Mouse (Mus musculus) myocyte (in vitro differentiated cells): Measurements from ENCODE around the gene Nat8f5. TPM values are rescaled to one million over a fixed set of nuclear protein-coding genes. Genes with fewer than 3 reads are reported as not detected.
"Not testable (repeated sequence)": the region's sequence is repeated elsewhere in the genome, so short reads cannot be mapped to it uniquely, and the experiment has no call there.

Experiments used
- H3K27me3 ChIP-seq: one replicate; pipeline ENCODE4 v1.6.1; 2011; ENCODE audit not compliant: control insufficient read depth, insufficient read depth, insufficient read length
- H3K36me3 ChIP-seq: one replicate; pipeline ENCODE4 v1.6.1; 2011; ENCODE audit not compliant: control insufficient read depth, insufficient read depth
- H3K4me2 ChIP-seq: one replicate; pipeline ENCODE4 v1.6.1; 2011; ENCODE audit warnings: low read depth, control low read depth
- H3K4me3 ChIP-seq: one replicate; pipeline ENCODE4 v1.5.1; 2011; ENCODE audit warnings: mild to moderate bottlenecking, control low read depth, moderate library complexity
- H3K79me2 ChIP-seq: one replicate; pipeline ENCODE4 v1.6.1; 2011; ENCODE audit not compliant: control insufficient read depth, insufficient read depth
- H3ac ChIP-seq: one replicate; pipeline ENCODE4 v1.6.1; 2011; ENCODE audit not compliant: control insufficient read depth, insufficient read length
- CEBPB ChIP-seq: IDR thresholded peaks from 2 replicates; pipeline ENCODE4 v1.6.1; 2011; ENCODE audit warnings: mild to moderate bottlenecking, moderate library complexity; ENCODE audit not compliant: poor library complexity, insufficient read depth, severe bottlenecking
- E2F4 ChIP-seq: IDR thresholded peaks from one replicate; pipeline ENCODE4 v1.6.1; 2011; ENCODE audit warnings: mild to moderate bottlenecking, control low read depth, moderate library complexity; ENCODE audit not compliant: insufficient read depth
- MAX ChIP-seq: IDR thresholded peaks from one replicate; pipeline ENCODE4 v1.6.1; 2011; ENCODE audit warnings: low read depth, mild to moderate bottlenecking, control low read depth
- MYOD1 ChIP-seq, 3 experiments: IDR thresholded peaks; one replicate each; pipeline ENCODE4 v1.6.1; 2011; ENCODE audit warnings: control low read depth in 2 of 3, low read depth in 2 of 3, mild to moderate bottlenecking in 2 of 3, moderate library complexity in 1 of 3; ENCODE audit not compliant: insufficient read length in 2 of 3, control insufficient read depth in 1 of 3
- MYOG ChIP-seq, 3 experiments: IDR thresholded peaks; one replicate each; pipeline ENCODE4 v1.6.1; 2011; ENCODE audit warnings: control low read depth in 2 of 3, low read depth in 2 of 3, mild to moderate bottlenecking in 2 of 3; ENCODE audit not compliant: insufficient read length in 2 of 3, control insufficient read depth in 1 of 3, insufficient read depth in 1 of 3
- POLR2A ChIP-seq: IDR thresholded peaks from one replicate; pipeline ENCODE4 v1.6.1; 2011; ENCODE audit warnings: low read depth, mild to moderate bottlenecking, control low read depth, moderate library complexity; ENCODE audit not compliant: insufficient read length
- POLR2AphosphoS2 ChIP-seq: IDR thresholded peaks from one replicate; pipeline ENCODE4 v1.6.1; 2011; ENCODE audit warnings: low read depth, control low read depth; ENCODE audit not compliant: insufficient read length
- REST ChIP-seq: IDR thresholded peaks from one replicate; pipeline ENCODE4 v1.6.1; 2011; ENCODE audit warnings: mild to moderate bottlenecking, control low read depth, moderate library complexity; ENCODE audit not compliant: insufficient read depth, insufficient read length
- SRF ChIP-seq: IDR thresholded peaks from one replicate; pipeline ENCODE4 v1.6.1; 2011; ENCODE audit warnings: low read depth; ENCODE audit not compliant: control insufficient read depth, insufficient read length
- TCF12 ChIP-seq: IDR thresholded peaks from one replicate; pipeline ENCODE4 v1.6.1; 2011; ENCODE audit warnings: mild to moderate bottlenecking, control low read depth; ENCODE audit not compliant: poor library complexity, insufficient read depth, severe bottlenecking
- TCF3 ChIP-seq: IDR thresholded peaks from one replicate; pipeline ENCODE4 v1.6.1; 2011; ENCODE audit warnings: low read depth, control low read depth; ENCODE audit not compliant: insufficient read length
- USF1 ChIP-seq: IDR thresholded peaks from one replicate; pipeline ENCODE4 v1.6.1; 2011; ENCODE audit warnings: low read depth, mild to moderate bottlenecking, control low read depth, moderate library complexity
- polyA plus RNA-seq: library from polyadenylated mRNA; unstranded; fragments of >200 nt; fragmentation: generic; extraction: Trizol; gene quantifications from one replicate; pipeline ENCODE4 v1.2.1, GENCODE M21; 2012; ENCODE audit warnings: missing spikeins

Gene Nat8f5
- not detected for polyA plus RNA-seq

DNA sequence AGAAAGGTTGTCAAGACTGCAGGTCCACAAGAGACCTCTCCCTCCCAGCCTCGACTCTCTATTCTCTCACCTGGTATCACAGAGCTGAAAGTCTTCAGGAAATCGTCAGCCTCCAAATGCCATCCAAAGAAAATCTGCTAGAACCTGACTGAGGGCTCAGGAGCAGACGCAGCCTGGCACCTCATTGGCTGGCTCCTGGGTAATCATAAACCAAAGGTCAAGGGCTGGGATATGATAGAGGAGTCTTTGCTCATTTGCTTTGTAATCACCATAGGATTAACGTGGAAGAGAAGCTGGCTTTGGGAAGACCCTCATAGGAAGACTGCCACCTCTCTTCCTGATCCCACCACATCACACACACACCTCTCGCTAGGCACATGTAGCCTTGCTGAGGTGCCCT lies at the start of gene Nat8f5, which contains the start of gene Nat8f6:
Nat8f5 (minus strand) TSS at position 136 of the 400 bp plus-strand sequence.
Nat8f6 (minus strand) TSS at position 118 of the 400 bp plus-strand sequence.
- no peaks in the 10 kb centered on the region for H3K27me3 ChIP-seq
- H3K36me3 ChIP-seq, result no peaks in the 10 kb centered on the region
- H3K4me3 ChIP-seq, result no peak within 1 kb of the TSS
- TF ChIP-seq REST, result no peak
- TF ChIP-seq POLR2AphosphoS2, result no peak
- TF ChIP-seq MYOD1 (IDR thresholded peaks at IDR 0.05; ENCODE audit: control insufficient read depth in 1 of 3, insufficient read length in 2 of 3, low read depth in 2 of 3), result no peak
- H3K4me2 ChIP-seq, result no peak within 1 kb of the TSS
- H3ac ChIP-seq, result no peak within 1 kb of the TSS
- H3K79me2 ChIP-seq, result no peaks in the 10 kb centered on the region

DNA sequence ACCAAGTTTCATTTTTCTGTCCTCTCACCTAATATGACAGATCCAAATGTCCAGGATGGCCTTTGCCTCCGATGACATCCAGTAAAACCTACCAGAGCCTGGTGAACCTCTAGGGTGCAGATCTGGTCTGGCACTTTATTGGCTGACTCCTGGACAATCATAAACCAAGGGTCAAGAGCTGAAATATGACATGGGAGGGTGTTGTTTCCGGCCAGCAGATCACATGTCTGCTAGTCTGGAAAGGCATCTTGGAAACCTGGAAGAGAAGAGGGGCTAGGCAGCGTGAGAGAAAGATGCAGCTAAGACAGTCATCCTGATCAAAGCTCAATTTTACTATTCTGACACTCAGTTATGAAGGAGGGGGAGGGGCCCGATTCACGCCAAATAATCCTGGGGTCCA lies 48.2 kb upstream of the Nat8f5 start, which contains the start of gene Nat8f2:
Nat8f2 (minus strand) TSS at position 153 of the 400 bp plus-strand sequence.
- H3ac ChIP-seq, H3K79me2 ChIP-seq, H3K4me3 ChIP-seq, H3K27me3 ChIP-seq, H3K36me3 ChIP-seq, H3K4me2 ChIP-seq: not testable (repeated sequence)

DNA sequence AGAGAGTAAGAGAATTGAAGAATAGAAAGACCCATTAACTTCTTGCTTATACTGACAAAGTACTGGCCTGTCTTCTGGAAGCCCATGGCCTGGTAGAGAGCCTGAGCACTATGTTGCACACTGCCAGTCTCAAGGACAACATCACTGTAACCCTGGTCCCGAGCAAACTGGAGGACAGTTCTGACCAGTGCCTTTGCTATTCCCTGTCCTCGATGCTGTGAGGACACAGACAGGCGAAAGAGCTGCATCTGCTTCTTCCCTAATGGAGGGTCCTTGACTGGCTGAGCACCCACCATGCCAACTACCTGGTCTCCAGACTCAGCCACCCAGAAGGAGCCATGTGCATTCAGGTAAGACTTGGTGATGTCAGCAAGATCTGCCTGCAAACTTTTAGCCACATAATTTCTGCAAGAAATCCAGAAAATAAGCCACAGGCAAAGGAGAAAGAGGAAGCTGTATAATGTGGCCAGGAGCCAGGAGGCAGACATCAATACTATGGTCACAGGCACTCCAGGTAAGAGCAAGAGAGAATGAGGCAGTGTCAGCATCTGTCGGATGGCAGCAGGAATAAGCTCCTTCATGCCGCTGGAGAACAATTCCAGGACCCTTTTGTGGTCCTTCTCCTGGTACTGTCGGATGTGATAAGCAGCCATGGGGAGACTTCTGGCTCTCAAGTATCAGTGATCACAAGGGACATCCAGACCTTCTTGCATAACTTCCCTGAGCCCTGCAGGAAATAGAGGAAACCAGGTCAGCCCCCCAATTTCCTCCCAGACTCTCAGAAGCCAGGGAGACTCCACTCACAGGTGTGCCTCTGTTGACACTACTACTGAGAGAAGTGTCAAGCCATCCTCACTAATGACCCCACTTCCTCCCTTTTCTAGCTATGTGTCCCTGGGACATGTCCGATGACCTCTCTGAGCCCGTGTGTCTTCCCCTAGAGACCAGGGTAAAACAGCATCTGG lies 47.2 kb upstream of the Nat8f5 start:
- H3K4me2 ChIP-seq, result no peak overlapping the region
- H3K79me2 ChIP-seq, result no peaks in the 10 kb centered on the region
- H3K4me3 ChIP-seq, result no peak overlapping the region
- H3ac ChIP-seq, result no peak overlapping the region
- no peaks in the 10 kb centered on the region for H3K36me3 ChIP-seq
- peaks cover 8% of the 10 kb centered on the region for H3K27me3 ChIP-seq
- TF ChIP-seq MYOG (IDR thresholded peaks at IDR 0.05; ENCODE audit: control insufficient read depth in 1 of 3, insufficient read depth in 1 of 3, insufficient read length in 2 of 3, low read depth in 2 of 3) (no peak), POLR2AphosphoS2 (no peak), CEBPB (no peak), E2F4 (no peak), TCF12 (no peak), TCF3 (no peak), POLR2A (no peak), SRF (no peak), MAX (no peak), MYOD1 (IDR thresholded peaks at IDR 0.05; ENCODE audit: control insufficient read depth in 1 of 3, insufficient read length in 2 of 3, low read depth in 2 of 3) (no peak), USF1 (no peak), REST (no peak)

DNA sequence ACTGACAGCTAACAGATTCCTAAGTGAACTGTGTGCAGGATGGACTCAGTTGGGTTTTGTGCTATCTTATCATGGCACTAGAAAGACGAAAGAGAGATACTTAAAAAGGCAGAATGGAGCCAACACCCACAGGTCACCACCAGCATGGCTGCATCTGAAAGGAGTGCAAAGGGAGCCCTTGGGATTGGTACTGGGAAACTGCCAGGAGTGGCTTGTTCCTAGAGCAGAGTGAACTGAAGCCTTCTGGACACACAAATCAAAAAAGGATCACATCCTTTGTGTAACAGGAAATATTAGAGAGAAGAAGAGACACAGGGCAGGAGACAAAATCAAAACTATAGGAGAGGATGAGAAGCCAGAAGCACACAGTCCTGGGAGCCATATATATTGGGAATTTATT lies 46.2 kb upstream of the Nat8f5 start:
- H3K36me3 ChIP-seq, H3K27me3 ChIP-seq, H3K4me3 ChIP-seq, H3ac ChIP-seq, H3K79me2 ChIP-seq, H3K4me2 ChIP-seq: not testable (repeated sequence)

DNA sequence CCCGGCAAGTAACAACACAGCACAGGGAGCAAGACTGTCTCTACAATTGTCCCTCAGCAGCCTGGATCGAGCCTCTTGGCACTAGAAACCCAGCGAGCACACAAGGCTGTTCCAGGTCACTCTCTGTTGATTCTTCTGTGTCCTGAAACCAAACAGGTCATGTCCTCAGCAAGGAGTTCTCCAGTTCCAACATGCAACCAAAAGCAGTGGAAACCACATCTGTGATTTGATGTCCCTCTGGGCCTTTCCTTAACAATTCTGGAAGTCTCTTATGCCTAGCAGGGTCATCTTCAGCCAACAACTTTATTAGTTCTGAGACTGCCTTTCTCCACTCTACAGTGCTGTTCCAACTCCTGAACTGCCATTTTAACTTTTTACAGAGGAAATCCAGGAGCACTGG lies 45.4 kb upstream of the Nat8f5 start:
- H3K36me3 ChIP-seq, H3K79me2 ChIP-seq, H3K27me3 ChIP-seq, H3K4me3 ChIP-seq, H3K4me2 ChIP-seq, H3ac ChIP-seq: not testable (repeated sequence)

DNA sequence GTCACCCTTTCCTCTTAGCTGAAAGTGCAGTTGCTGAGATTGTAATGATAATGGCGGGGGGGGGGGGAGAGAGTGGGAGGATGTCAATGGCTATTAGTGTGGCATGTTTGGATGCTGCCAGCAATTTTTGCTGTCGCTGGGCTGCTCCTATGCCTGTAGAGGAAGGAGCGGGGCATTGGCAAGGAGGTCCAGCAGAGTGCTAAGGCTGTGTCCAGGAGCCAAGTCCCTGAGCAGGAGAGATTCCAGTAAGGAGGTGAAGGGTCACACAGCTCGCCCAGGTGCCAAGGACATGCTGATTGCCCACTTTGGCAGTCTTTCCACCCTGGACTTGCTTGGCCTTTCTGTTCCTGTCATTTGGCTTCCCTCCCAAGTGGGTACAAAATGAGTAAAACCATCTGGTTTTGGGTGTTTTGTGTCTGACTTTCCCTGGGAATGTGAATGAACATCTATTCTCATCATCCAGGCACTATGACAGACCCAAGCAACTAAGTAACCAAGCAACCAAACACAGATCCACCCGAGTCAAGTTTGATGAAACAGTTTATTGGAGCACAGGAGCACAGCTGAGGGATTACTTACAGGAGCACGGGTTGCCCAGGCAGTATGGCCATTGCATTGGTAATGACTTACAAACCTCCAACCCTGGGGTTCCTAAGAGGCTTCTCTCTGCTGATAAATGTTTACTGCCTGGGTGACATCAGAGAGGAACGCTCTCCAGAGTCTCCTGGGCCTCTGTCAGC lies 44.3 kb upstream of the Nat8f5 start:
- H3K27me3 ChIP-seq, result peaks cover 21% of the 10 kb centered on the region
- H3K4me2 ChIP-seq, H3K36me3 ChIP-seq, H3ac ChIP-seq, H3K4me3 ChIP-seq, H3K79me2 ChIP-seq: not testable (repeated sequence)
